Mouse (Mus musculus) left cerebral cortex, adult 2 months (tissue): ENCODE results near the gene Sugp2. TPM values are rescaled to one million over a fixed set of nuclear protein-coding genes. Genes with fewer than 3 reads are reported as not detected.

Source experiments
- DNase-seq, 2 experiments: peaks; one replicate each; pipeline ENCODE4 v3.0.0; 2021 to 2022; ENCODE audit warnings: low spot score in 2 of 2, mixed read lengths in 1 of 2; ENCODE audit errors: extremely low spot score in 1 of 2
- H3K27ac ChIP-seq: fragments of 200-600 bp; 2 replicates; pipeline ENCODE4 v1.8.1; 2022
- H3K4me3 ChIP-seq: fragments of 200-600 bp; 2 replicates; pipeline ENCODE4 v1.8.1; 2022
- CTCF ChIP-seq: fragments of 200-600 bp; IDR thresholded peaks from 2 replicates; pipeline ENCODE4 v1.8.1; 2022; ENCODE audit warnings: antibody characterized with exemption, mild to moderate bottlenecking, moderate library complexity
- intact Hi-C: fragments of 180-260 bp; cut with DNase I; formaldehyde crosslinking; loops from one replicate; pipeline ENCODE4 v1.15.1; 2025
- total RNA-seq, 2 experiments: library from RNA; stranded (reverse); gene quantifications; 2 replicates each; pipeline ENCODE4 v1.2.3; 2021

Gene Sugp2
- total RNA-seq, 2 experiments from 2014 or later: 116 to 117 TPM

- no peak for DNase-seq
These were observed 10.7 kb upstream of the Sugp2 start for GRCm38 (mm10) chr8:70223341-70223740.

DNA sequence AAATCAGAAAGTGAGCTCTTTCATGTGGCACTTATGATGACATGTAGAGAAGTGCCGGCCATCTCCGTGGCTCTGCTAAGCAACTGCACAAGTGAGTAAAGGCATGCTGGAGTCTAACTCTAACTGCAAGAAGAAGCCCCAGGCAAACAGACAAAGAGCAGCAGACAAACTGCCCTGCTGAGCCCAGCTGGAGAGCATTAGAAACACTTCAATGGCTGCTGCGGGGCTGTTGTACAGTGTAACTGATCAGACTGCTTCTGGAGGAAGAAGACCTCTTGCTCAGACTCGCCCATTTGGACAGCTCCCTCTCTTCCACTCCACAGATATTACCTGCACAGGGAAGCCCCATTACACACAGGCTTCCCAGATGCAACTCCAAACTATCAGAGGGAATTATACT lies 6.0 kb upstream of the Sugp2 start:
- DNase-seq: no peak
- intact Hi-C loops: no loop called here
- Histone ChIP-seq H3K27ac (no peak overlapping the region), H3K4me3 (no peak overlapping the region)
- TF ChIP-seq CTCF: no peak

More at GRCm38 (mm10) chr8:70223341-70223740, 10.7 kb upstream of the Sugp2 start:
- Histone ChIP-seq H3K27ac (no peak overlapping the region), H3K4me3 (no peak overlapping the region)
- peak; percentile 69 for TF ChIP-seq CTCF
- intact Hi-C loops: loop anchor here (1.0 kb wide), 1 partner anchor 23 kb away; no protein-coding TSS in a partner anchor

- intact Hi-C loops: no loop called here
- TF ChIP-seq CTCF: no peak
- Histone ChIP-seq H3K4me3 (no peak overlapping the region), H3K27ac (no peak overlapping the region)
- DNase-seq: no peak
These were observed 3.2 kb upstream of the Sugp2 start for GRCm38 (mm10) chr8:70230837-70231236.

DNA sequence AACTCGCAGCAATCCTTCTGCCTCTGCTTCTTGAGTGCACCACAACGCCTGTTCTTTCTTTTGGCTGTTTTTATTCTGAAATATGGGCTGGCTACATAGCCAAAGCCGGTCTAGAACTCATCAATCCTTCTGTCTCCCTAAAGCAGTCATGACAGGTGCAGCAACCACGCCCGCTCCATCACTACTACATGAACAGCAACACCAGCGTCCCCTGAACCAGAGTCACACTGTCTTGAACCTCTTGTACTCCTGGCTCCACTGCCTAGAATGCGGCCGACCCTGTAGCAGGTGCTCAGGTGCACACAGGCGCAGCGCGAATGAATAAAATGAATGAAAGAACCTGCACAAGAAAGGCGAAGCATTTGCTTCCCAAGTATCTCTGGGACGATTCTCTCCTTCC lies 420 bp upstream of the Sugp2 start:
- peak overlapping the region; percentile 100 for H3K27ac ChIP-seq
- peak in 1 of 2 experiments; percentile 21 for DNase-seq
- peak overlapping the region; percentile 69 for H3K4me3 ChIP-seq
- intact Hi-C loops: loop anchor here (2.0 kb wide), 1 partner anchor 23 kb away; no protein-coding TSS in a partner anchor
- no peak for TF ChIP-seq CTCF

- intact Hi-C loops: loop anchor here (2.0 kb wide), 1 partner anchor 24 kb away; no protein-coding TSS in a partner anchor
- H3K27ac ChIP-seq: peak overlapping the region; percentile 100
- DNase-seq: no peak
- no peak; the same call in 1 of the 2 replicates for TF ChIP-seq CTCF
- peak overlapping the region; percentile 69 for H3K4me3 ChIP-seq
These were observed 729 bp downstream of the Sugp2 start for GRCm38 (mm10) chr8:70234781-70235128.

- DNase-seq: no peak
- no peak overlapping the region for H3K4me3 ChIP-seq
- TF ChIP-seq CTCF: no peak
- no peak overlapping the region for H3K27ac ChIP-seq
- intact Hi-C loops: no loop called here
These were observed 3.8 kb downstream of the Sugp2 start for GRCm38 (mm10) chr8:70237842-70238241.

DNA sequence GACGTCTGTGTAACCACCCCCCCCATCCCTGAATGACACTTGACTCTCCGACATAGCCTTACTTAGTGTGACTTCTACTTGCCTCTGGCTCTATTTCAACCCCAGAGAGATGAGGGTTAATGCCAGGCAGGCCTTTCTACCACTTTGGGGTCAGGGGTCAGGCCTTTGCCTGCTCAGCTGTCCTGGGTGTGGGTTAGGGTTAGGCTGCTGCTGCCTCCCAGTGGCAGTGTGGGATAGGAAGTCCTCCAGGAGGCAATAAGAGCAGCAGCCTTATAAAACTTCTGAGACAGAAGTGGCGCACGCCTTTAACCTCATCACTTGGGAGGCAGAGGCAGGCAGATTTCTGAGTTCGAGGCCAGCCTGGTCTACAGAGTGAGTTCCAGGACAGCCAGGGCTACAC lies 6.6 kb downstream of the Sugp2 start:
- no peak for DNase-seq
- Histone ChIP-seq H3K4me3 (no peak overlapping the region), H3K27ac (no peak overlapping the region)
- intact Hi-C loops: no loop called here
- TF ChIP-seq CTCF: peak; percentile 10

DNA sequence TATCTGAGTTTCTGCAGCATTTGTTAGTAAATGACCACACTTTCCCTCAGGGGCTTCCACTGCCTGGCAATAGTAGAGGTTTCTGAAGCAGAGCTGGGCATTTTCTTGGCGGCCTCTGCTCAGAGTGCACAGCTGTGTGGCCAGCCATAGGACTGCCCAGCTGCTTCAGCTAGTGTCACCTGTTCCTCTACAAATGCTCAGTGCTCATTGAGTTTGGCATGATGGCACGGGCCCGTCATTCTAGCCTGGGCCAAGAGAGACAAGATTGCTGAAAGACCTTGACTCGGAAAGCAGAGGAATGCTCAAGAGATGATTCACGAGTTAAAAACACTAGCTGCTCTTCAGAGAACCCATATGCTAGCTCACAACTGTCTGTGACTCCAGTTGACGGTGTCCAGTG lies 12.6 kb downstream of the Sugp2 start:
- no peak overlapping the region for H3K4me3 ChIP-seq
- DNase-seq: no peak
- no peak overlapping the region for H3K27ac ChIP-seq
- intact Hi-C loops: no loop called here
- TF ChIP-seq CTCF: no peak

GRCm38 (mm10) chr8:70247841-70248240 lies 13.8 kb downstream of the Sugp2 start:
- no peak overlapping the region for H3K27ac ChIP-seq
- intact Hi-C loops: no loop called here
- no peak for TF ChIP-seq CTCF

DNA sequence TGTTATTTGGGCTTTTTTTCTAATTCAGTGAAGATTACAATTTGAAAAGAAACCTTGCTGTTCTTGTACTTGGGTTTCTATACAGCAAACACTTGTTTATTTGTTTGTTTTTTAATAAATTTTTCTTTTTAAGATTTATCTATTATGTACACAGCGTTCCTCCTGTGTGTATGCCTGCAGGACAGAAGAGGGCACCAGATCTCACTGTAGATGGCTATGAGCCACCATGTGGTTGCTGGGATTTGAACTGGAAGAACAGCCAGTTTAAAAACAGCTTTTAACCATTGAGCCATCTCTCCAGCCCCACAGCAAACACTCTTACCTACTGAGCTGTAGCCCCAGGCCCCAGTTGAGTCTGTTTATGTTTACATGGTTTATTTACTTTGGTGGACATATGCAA lies 20.6 kb downstream of the Sugp2 start:
- peak; percentile 38 for TF ChIP-seq CTCF
- Histone ChIP-seq H3K4me3 (no peak overlapping the region), H3K27ac (no peak overlapping the region)
- intact Hi-C loops: no loop called here
- DNase-seq: no peak

More at GRCm38 (mm10) chr8:70247841-70248240, 13.8 kb downstream of the Sugp2 start:
- H3K4me3 ChIP-seq: no peak overlapping the region
- no peak for DNase-seq

- no peak for DNase-seq
- TF ChIP-seq CTCF: no peak
- intact Hi-C loops: no loop called here
- H3K4me3 ChIP-seq: no peak overlapping the region
- H3K27ac ChIP-seq: no peak overlapping the region
These were observed 23.4 kb downstream of the Sugp2 start for GRCm38 (mm10) chr8:70257456-70257855.

DNA sequence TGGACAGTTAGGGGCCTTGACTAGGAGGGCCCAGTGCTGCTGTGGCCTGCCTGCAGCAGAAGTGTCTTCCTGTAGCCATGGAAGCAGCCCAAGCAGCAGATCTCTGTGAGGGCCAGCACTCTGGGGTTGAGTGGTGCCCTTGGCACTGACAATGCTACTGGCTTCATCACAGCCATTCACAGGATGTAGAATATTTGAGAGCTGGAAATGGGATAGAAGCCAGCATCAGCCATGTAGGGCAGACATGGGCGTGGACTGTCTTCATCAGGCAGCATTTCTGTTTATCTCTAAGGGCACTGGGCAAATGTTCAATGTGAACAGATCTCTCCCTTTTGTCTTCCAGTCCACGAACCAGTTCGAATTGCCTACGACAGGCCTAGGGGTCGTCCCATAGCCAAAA lies 24.6 kb downstream of the Sugp2 start:
- H3K4me3 ChIP-seq: no peak overlapping the region
- TF ChIP-seq CTCF: no peak
- H3K27ac ChIP-seq: no peak overlapping the region
- intact Hi-C loops: no loop called here
- no peak for DNase-seq

GRCm38 (mm10) chr8:70259043-70259442 lies 25.0 kb downstream of the Sugp2 start:
- no peak for DNase-seq
- Histone ChIP-seq H3K4me3 (no peak overlapping the region), H3K27ac (no peak overlapping the region)
- intact Hi-C loops: no loop called here
- no peak for TF ChIP-seq CTCF
